Mouse (Mus musculus) lung, embryonic 14.5 days (tissue): ENCODE data around the gene Jmjd1c. TPM values are rescaled to one million over a fixed set of nuclear protein-coding genes. Genes with fewer than 3 reads are reported as not detected.
A peak's percentile ranks its signal among the peaks of the same experiment; 100 is the strongest.

Experiments
- ATAC-seq: fragments of 200-750 bp; cut with Nextera tagmentation; 2 replicates; pipeline ENCODE4 v1.8.0; 2017; ENCODE audit warnings: mild to moderate bottlenecking, moderate TSS enrichment, moderate library complexity; ENCODE audit not compliant: insufficient read depth
- DNase-seq: peaks from one replicate; pipeline ENCODE4 v3.0.0-alpha.2; 2015
- H3K27ac ChIP-seq: fragments of 300-500 bp; sonication (generic); 2 replicates; pipeline ENCODE4 v1.5.1; 2014; ENCODE audit warnings: low read depth, mild to moderate bottlenecking, moderate library complexity
- H3K27me3 ChIP-seq: fragments of 300-500 bp; sonication (generic); 2 replicates; pipeline ENCODE4 v1.6.1; 2014; ENCODE audit warnings: low read length, control low read depth; ENCODE audit not compliant: insufficient read depth
- H3K36me3 ChIP-seq: fragments of 300-500 bp; sonication (generic); 2 replicates; pipeline ENCODE4 v1.6.1; 2014; ENCODE audit warnings: control low read depth; ENCODE audit not compliant: insufficient read depth
- H3K4me1 ChIP-seq: fragments of 300-500 bp; sonication (generic); 2 replicates; pipeline ENCODE4 v1.6.1; 2014; ENCODE audit warnings: antibody characterized with exemption, control low read depth; ENCODE audit not compliant: insufficient read depth
- H3K4me2 ChIP-seq: fragments of 300-500 bp; sonication (generic); 2 replicates; pipeline ENCODE4 v1.6.1; 2014; ENCODE audit warnings: mild to moderate bottlenecking
- H3K4me3 ChIP-seq: fragments of 300-500 bp; sonication (generic); 2 replicates; pipeline ENCODE4 v1.5.1; 2014; ENCODE audit warnings: low read depth, low read length
- H3K9ac ChIP-seq: fragments of 300-500 bp; sonication (generic); 2 replicates; pipeline ENCODE4 v1.6.1; 2014
- H3K9me3 ChIP-seq: fragments of 300-500 bp; sonication (generic); 2 replicates; pipeline ENCODE4 v1.6.1; 2016; ENCODE audit warnings: low read depth, low read length, control low read depth
- CTCF ChIP-seq: IDR thresholded peaks from 2 replicates; pipeline ENCODE4 v1.5.1; 2016; ENCODE audit warnings: antibody characterized with exemption, low read depth
- WGBS: fragments of 180-500 bp; shearing (Covaris S2); extraction: QIAGEN DNeasy Blood & Tissue Kit; methylation state at CpG from one replicate; pipeline ENCODE4 v1.1.7; 2014; 5-methylcytosine and 5-hydroxymethylcytosine counted together
- polyA plus RNA-seq: library from polyadenylated mRNA; unstranded; fragments of >200 nt; fragmentation: Nextera tagmentation; extraction: Ambion mirVana; gene quantifications from 2 replicates; pipeline ENCODE4 v1.2.1, GENCODE M21; 2014

Jmjd1c gene
- polyA plus RNA-seq, 1 experiment from 2014 or later: 34.9 TPM

GRCm38 (mm10) chr10:67154647-67155046 lies 58.7 kb downstream of the Jmjd1c start:
- no peak overlapping the region for H3K27ac ChIP-seq
- H3K36me3 ChIP-seq: 0 out of 2 replicates have a peak, but pooled peaks cover 4% of the 10 kb centered on the region
- TF ChIP-seq CTCF: no peak
- ATAC-seq (no peak), DNase-seq (no peak)
- H3K9me3 ChIP-seq: no peaks in the 10 kb centered on the region
- no peaks in the 10 kb centered on the region for H3K4me1 ChIP-seq
- 94% methylated on average over 3 of the region's 3 CpGs for WGBS
- H3K4me2 ChIP-seq: no peak overlapping the region
- H3K9ac ChIP-seq: no peak overlapping the region
- H3K4me3 ChIP-seq: no peak overlapping the region
- no peaks in the 10 kb centered on the region for H3K27me3 ChIP-seq

DNA sequence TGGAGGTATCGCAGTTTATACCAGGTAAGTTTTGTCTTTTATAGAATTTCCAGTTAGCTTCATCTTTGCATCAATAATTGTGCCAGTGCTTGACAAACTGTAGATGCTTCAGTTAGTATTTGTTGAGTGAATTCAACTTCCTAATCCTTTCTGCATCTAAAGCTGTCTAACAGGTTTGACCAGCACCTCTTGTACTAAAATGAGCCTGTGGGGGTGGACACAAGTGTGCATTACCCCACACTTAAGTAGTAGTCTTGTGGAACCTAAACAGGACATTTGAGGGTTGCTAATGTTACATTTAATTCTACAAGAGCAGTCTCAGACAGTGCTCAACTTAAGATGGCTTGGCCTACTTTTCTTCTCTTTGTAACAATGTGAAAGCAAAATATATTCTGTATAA lies 78.1 kb downstream of the Jmjd1c start:
- DNase-seq (peak; percentile 35), ATAC-seq (no peak)
- Histone ChIP-seq H3K27ac (no peak overlapping the region), H3K36me3 (no peaks in the 10 kb centered on the region), H3K4me2 (no peak overlapping the region), H3K27me3 (no peaks in the 10 kb centered on the region), H3K4me1 (peaks cover 6% of the 10 kb centered on the region; the same call in 1 of the 2 replicates), H3K9me3 (no peaks in the 10 kb centered on the region), H3K4me3 (no peak overlapping the region), H3K9ac (no peak overlapping the region)
- no peak for TF ChIP-seq CTCF
- 85% methylated on average over 1 of the region's 1 CpGs for WGBS

DNA sequence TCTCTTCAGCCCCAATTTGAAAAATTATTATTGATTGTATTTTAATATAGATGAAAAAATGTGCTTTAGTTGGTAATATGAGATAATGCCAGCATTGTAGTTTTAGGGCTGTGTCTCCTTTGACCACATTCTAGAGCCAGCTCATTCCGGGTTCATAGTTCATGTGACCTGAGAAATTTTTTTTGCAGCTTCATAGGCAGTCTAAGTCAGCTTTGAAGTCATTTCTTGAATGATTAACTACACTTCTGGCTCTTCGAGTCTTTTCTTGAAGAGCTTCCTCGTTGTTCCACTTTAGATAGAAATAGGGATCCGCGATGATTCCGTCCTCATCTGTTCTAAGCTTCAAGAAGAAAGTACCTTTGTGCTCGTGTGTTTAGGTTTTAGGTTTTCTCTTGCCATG lies 80.1 kb downstream of the Jmjd1c start:
- no peak for TF ChIP-seq CTCF
- no peak overlapping the region for H3K9ac ChIP-seq
- no peak overlapping the region for H3K27ac ChIP-seq
- DNase-seq (no peak), ATAC-seq (no peak)
- no peaks in the 10 kb centered on the region for H3K36me3 ChIP-seq
- no peaks in the 10 kb centered on the region for H3K9me3 ChIP-seq
- 62% methylated on average over 7 of the region's 7 CpGs for WGBS
- peaks cover 6% of the 10 kb centered on the region; the same call in 1 of the 2 replicates for H3K4me1 ChIP-seq
- no peaks in the 10 kb centered on the region for H3K27me3 ChIP-seq
- H3K4me3 ChIP-seq: no peak overlapping the region
- H3K4me2 ChIP-seq: no peak overlapping the region

GRCm38 (mm10) chr10:67176932-67177331 lies 81.0 kb downstream of the Jmjd1c start:
- DNase-seq (no peak), ATAC-seq (no peak)
- Histone ChIP-seq H3K4me3 (no peak overlapping the region), H3K36me3 (no peaks in the 10 kb centered on the region), H3K27me3 (no peaks in the 10 kb centered on the region), H3K9me3 (no peaks in the 10 kb centered on the region), H3K9ac (no peak overlapping the region), H3K4me2 (no peak overlapping the region), H3K4me1 (peaks cover 6% of the 10 kb centered on the region; the same call in 1 of the 2 replicates), H3K27ac (peak overlapping the region; percentile 36; the same call in 1 of the 2 replicates)
- no peak for TF ChIP-seq CTCF
- 47% methylated on average over 3 of the region's 3 CpGs for WGBS

DNA sequence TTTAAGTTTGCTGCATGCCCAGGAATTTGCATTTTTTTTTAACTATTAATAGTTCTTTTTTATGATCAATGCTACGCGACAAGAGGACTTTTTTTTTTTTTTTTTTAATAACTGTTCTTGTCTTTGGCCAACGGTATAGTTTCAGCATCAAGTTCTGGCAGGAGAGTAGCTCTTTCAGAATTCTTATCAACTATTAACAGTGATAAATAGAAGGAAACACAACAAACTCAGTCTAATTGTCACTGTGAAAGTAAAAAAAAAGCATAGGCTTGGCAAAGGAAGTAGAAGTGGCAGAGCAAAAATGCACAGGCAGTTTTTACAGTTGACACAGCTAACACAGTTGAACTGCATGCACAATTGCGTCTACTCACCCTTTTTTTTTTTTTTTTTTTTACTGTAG lies 81.5 kb downstream of the Jmjd1c start:
- no peaks in the 10 kb centered on the region for H3K36me3 ChIP-seq
- peak; percentile 23 for DNase-seq
- peak overlapping the region; percentile 36; the same call in 1 of the 2 replicates for H3K27ac ChIP-seq
- no peak for ATAC-seq
- no peak overlapping the region for H3K9ac ChIP-seq
- H3K4me1 ChIP-seq: peaks cover 6% of the 10 kb centered on the region; the same call in 1 of the 2 replicates
- 39% methylated on average over 4 of the region's 4 CpGs for WGBS
- H3K4me2 ChIP-seq: no peak overlapping the region
- no peaks in the 10 kb centered on the region for H3K27me3 ChIP-seq
- no peak overlapping the region for H3K4me3 ChIP-seq
- no peaks in the 10 kb centered on the region for H3K9me3 ChIP-seq
- no peak for TF ChIP-seq CTCF

- H3K9me3 ChIP-seq: no peaks in the 10 kb centered on the region
- 80% methylated on average over 8 of the region's 8 CpGs for WGBS
- DNase-seq: no peak
- no peak for TF ChIP-seq CTCF
- no peaks in the 10 kb centered on the region for H3K27me3 ChIP-seq
- ATAC-seq: no peak
- no peak overlapping the region for H3K27ac ChIP-seq
- no peaks in the 10 kb centered on the region for H3K36me3 ChIP-seq
- peaks cover 6% of the 10 kb centered on the region; the same call in 1 of the 2 replicates for H3K4me1 ChIP-seq
- no peak overlapping the region for H3K9ac ChIP-seq
- no peak overlapping the region for H3K4me2 ChIP-seq
- H3K4me3 ChIP-seq: no peak overlapping the region
These were observed 84.1 kb downstream of the Jmjd1c start for GRCm38 (mm10) chr10:67180021-67180420.

DNA sequence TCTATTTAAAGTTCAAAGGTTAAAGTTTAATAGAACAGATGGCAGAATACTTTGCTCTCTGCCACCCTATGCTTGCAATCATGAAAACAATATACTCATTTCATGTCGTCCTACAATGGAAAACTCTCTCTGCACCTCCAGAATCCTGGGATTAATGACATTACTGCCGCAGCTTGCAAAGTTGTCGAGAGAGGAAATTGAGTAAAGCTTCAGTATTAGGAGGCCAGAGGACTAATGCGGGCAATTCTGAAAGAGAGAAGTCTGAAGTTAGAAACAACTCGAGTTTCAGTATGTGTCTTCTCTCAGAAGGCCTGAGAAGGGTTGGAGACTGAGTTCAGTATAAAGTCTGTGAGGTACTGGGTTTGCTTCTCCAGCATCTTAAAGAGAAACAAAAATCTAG lies 84.9 kb downstream of the Jmjd1c start:
- H3K9ac ChIP-seq: no peak overlapping the region
- H3K9me3 ChIP-seq: no peaks in the 10 kb centered on the region
- no peak overlapping the region for H3K4me2 ChIP-seq
- no peak for ATAC-seq
- no peaks in the 10 kb centered on the region for H3K36me3 ChIP-seq
- H3K27me3 ChIP-seq: no peaks in the 10 kb centered on the region
- no peak overlapping the region for H3K27ac ChIP-seq
- DNase-seq: no peak
- H3K4me1 ChIP-seq: peaks cover 6% of the 10 kb centered on the region; the same call in 1 of the 2 replicates
- 73% methylated on average over 5 of the region's 5 CpGs for WGBS
- no peak overlapping the region for H3K4me3 ChIP-seq
- TF ChIP-seq CTCF: no peak

- no peak for TF ChIP-seq CTCF
- Histone ChIP-seq H3K9ac (no peak overlapping the region), H3K9me3 (no peaks in the 10 kb centered on the region), H3K27ac (no peak overlapping the region), H3K36me3 (no peaks in the 10 kb centered on the region), H3K4me3 (no peak overlapping the region), H3K27me3 (no peaks in the 10 kb centered on the region), H3K4me2 (no peak overlapping the region), H3K4me1 (peaks cover 3% of the 10 kb centered on the region)
- 53% methylated on average over 3 of the region's 3 CpGs for WGBS
- DNase-seq (no peak), ATAC-seq (no peak)
These were observed 86.7 kb downstream of the Jmjd1c start for GRCm38 (mm10) chr10:67182651-67183050.
